7 mouse cellular contexts compared by ENCODE assay signal in the genomic region with DNA sequence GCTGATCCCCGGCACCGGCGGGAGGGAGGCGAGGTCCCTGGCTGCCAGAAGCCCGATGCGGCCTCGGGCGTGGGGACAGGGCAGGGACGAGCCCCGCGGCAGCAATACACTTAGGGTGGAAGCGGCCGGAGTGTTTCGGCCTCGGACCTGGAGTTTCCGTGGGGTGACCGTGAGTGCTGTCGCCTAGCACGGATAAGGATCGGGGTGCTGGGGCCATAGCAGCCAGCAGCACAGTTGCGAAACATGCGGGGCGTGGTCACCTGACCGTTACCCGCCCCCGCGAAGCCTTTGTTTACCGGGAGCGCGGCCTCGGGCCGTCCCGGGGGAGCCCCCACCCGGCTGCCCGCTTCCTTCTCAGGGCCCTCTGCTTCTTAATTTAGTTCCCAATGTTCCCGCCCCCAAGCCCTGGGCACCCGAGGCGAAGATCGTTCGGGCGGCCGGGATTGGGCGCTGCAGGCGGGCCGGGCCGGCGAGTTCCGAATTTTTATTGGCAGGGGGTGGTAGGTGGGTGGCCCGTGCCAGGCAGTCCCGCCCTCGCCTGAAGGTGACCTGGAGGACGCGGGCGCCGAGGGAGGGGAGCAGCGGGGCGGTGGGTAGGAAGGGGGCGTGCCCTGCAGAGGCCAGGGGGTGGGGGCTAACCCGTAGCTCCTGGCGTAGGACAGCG. TPM values are rescaled to one million over a fixed set of nuclear protein-coding genes. Genes with fewer than 3 reads are reported as not detected.
DNase-seq lines count a peak whose midpoint lies in the region; ATAC-seq and TF ChIP-seq lines count a peak whose summit lies in the region.

No protein-coding gene starts in this region.

- H3K4me2 ChIP-seq in intestine, postnatal 0 days (replicated peaks; ENCODE audit: low read depth) = peak overlapping the region; percentile 73
- H3K4me2 ChIP-seq in midbrain, embryonic 12.5 days (replicated peaks) = peak overlapping the region; percentile 64

- peak overlapping the region; percentile 99 for H3K27ac ChIP-seq in intestine, postnatal 0 days (ENCODE audit: low read depth, low read length)
- H3K27ac ChIP-seq in midbrain, embryonic 12.5 days (replicated peaks) = peak overlapping the region; percentile 98
- peak overlapping the region; percentile 95 for H3K27ac ChIP-seq in small intestine, adult 2 months (ENCODE audit: insufficient read depth, low read depth, low read length)

- intact Hi-C loops in left cerebral cortex, postnatal 4 days (cut with DNase I) = loop anchor here (10.0 kb wide), 1 partner anchor 373 kb away; no protein-coding TSS in a partner anchor

- H3K9ac ChIP-seq in intestine, postnatal 0 days (ENCODE audit: low read depth, low read length) = peak overlapping the region; percentile 98
- peak overlapping the region; percentile 90 for H3K9ac ChIP-seq in midbrain, embryonic 12.5 days (replicated peaks)

- peak; percentile 88 for ATAC-seq in intestine, postnatal 0 days
- peak; percentile 88 for ATAC-seq in midbrain, embryonic 12.5 days (ENCODE audit: low FRiP score, low read depth)

- peak; percentile 99 for DNase-seq in adrenal gland, adult 2 months
- peak; percentile 81 for DNase-seq in embryo, embryonic 11.5 days (ENCODE audit: low read depth, low spot score)
- peak; percentile 87 to 91 for DNase-seq in gastrocnemius, postnatal 4 days (ENCODE audit: low spot score in 2 of 2)
- peak; percentile 91 for DNase-seq in left cerebral cortex, postnatal 4 days

- H3K27me3 ChIP-seq in intestine, postnatal 0 days (replicated peaks; ENCODE audit: control insufficient read depth, insufficient read depth, low read length) = no peaks in the 10 kb centered on the region
- H3K27me3 ChIP-seq in midbrain, embryonic 12.5 days = no peaks in the 10 kb centered on the region
- no peaks in the 10 kb centered on the region for H3K27me3 ChIP-seq in small intestine, adult 2 months (ENCODE audit: control insufficient read depth, insufficient read depth, low read length)

- WGBS in intestine, postnatal 0 days = 1% methylated on average over 61 of the region's 61 CpGs
- WGBS in midbrain, embryonic 12.5 days = 1% methylated on average over 61 of the region's 61 CpGs
- under 1% methylated on average over 61 of the region's 61 CpGs for WGBS in small intestine, adult 2 months

- H3K4me1 ChIP-seq in intestine, postnatal 0 days (replicated peaks; ENCODE audit: control insufficient read depth, insufficient read depth, low read length) = no peaks in the 10 kb centered on the region
- H3K4me1 ChIP-seq in midbrain, embryonic 12.5 days = peaks cover 6% of the 10 kb centered on the region; the same call in 1 of the 2 replicates
- no peaks in the 10 kb centered on the region for H3K4me1 ChIP-seq in small intestine, adult 2 months (ENCODE audit: control insufficient read depth, insufficient read depth, insufficient read length, low read length)

- TF ChIP-seq POLR2A in small intestine, adult 2 months (IDR thresholded peaks at IDR 0.05; ENCODE audit: low read depth, low read length) = peak; percentile 52

- peak overlapping the region; percentile 99 for H3K4me3 ChIP-seq in intestine, postnatal 0 days (ENCODE audit: low read depth, low read length)
- H3K4me3 ChIP-seq in midbrain, embryonic 12.5 days = peak overlapping the region; percentile 74
- peak overlapping the region; percentile 75 for H3K4me3 ChIP-seq in small intestine, adult 2 months (ENCODE audit: low read depth, low read length)

- H3K9me3 ChIP-seq in intestine, postnatal 0 days (ENCODE audit: control insufficient read depth) = no peaks in the 10 kb centered on the region
- H3K9me3 ChIP-seq in midbrain, embryonic 12.5 days = no peaks in the 10 kb centered on the region

- TF ChIP-seq CTCF in intestine, postnatal 0 days (IDR thresholded peaks at IDR 0.05; ENCODE audit: low read depth) = no peak
- TF ChIP-seq CTCF in small intestine, adult 2 months (IDR thresholded peaks at IDR 0.05; ENCODE audit: extremely low read depth, insufficient read length, insufficient replicate concordance, low read depth, low read length) = no peak

- H3K36me3 ChIP-seq in intestine, postnatal 0 days (ENCODE audit: control insufficient read depth, insufficient read depth) = no peaks in the 10 kb centered on the region
- peaks cover 5% of the 10 kb centered on the region for H3K36me3 ChIP-seq in midbrain, embryonic 12.5 days
- H3K36me3 ChIP-seq in small intestine, adult 2 months (ENCODE audit: control insufficient read depth, insufficient read depth, low read length) = no peaks in the 10 kb centered on the region

RNA-seq across cellular contexts. Expression of gene Klhl24, which starts 0.5 kb away (rescaled TPM):
- 10 to 100 TPM; 62.6 to 64.3 TPM for total RNA-seq in adrenal gland, adult 2 months (2021)
- 3.5 and 3.7 TPM in 2 replicates for polyA plus RNA-seq in adrenal gland, adult 2 months (2012; rRNA removed)
- 100 to 1,000 TPM; 139 to 162 TPM for total RNA-seq in gastrocnemius, postnatal 4 days (2021)
- 14.1 and 15.3 TPM in 2 replicates for polyA plus RNA-seq in intestine, postnatal 0 days (2015; fragmentation: Nextera tagmentation; extraction: Ambion mirVana)
- 10 to 100 TPM; 73.1 to 73.4 TPM for total RNA-seq in left cerebral cortex, postnatal 4 days (2021)
- polyA plus RNA-seq in midbrain, embryonic 12.5 days (2016; fragmentation: Nextera tagmentation; extraction: Ambion mirVana) = 69.1 and 71.9 TPM in 2 replicates
- polyA plus RNA-seq in small intestine, adult 2 months (2012; rRNA removed) = 0.88 and 2.0 TPM in 2 replicates

RNA-seq across cellular contexts. Expression of gene Yeats2, which starts 43.0 kb away (rescaled TPM):
- 10 to 100 TPM; 24.8 to 33.7 TPM for total RNA-seq in adrenal gland, adult 2 months (2021)
- polyA plus RNA-seq in adrenal gland, adult 2 months (2012; rRNA removed) = 16.6 and 20.4 TPM in 2 replicates
- 10 to 100 TPM; 42.0 to 51.7 TPM for total RNA-seq in gastrocnemius, postnatal 4 days (2021)
- polyA plus RNA-seq in intestine, postnatal 0 days (2015; fragmentation: Nextera tagmentation; extraction: Ambion mirVana) = 4.3 and 4.7 TPM in 2 replicates
- 10 to 100 TPM; 61.1 to 65.8 TPM for total RNA-seq in left cerebral cortex, postnatal 4 days (2021)
- polyA plus RNA-seq in midbrain, embryonic 12.5 days (2016; fragmentation: Nextera tagmentation; extraction: Ambion mirVana) = 41.7 and 50.0 TPM in 2 replicates
- polyA plus RNA-seq in small intestine, adult 2 months (2012; rRNA removed) = 4.5 and 7.3 TPM in 2 replicates

Comparison
In these comparisons a context has a peak if more than half of its experiments do, and no peak if none do; other contexts are left out.
1. Peak in every context shown above with its lines: DNase-seq, ATAC-seq, H3K4me3 ChIP-seq and H3K27ac ChIP-seq.